Mouse (Mus musculus): ENCODE results near the gene Vma21-ps. TPM values are rescaled to one million over a fixed set of nuclear protein-coding genes. Genes with fewer than 3 reads are reported as not detected.
"Not testable (repeated sequence)": the region's sequence is repeated elsewhere in the genome, so short reads cannot be mapped to it uniquely, and the experiment has no call there.

The Vma21-ps gene
- not detected in 2 replicates for polyA plus RNA-seq (2014; fragmentation: Nextera tagmentation; extraction: Ambion mirVana)

DNA sequence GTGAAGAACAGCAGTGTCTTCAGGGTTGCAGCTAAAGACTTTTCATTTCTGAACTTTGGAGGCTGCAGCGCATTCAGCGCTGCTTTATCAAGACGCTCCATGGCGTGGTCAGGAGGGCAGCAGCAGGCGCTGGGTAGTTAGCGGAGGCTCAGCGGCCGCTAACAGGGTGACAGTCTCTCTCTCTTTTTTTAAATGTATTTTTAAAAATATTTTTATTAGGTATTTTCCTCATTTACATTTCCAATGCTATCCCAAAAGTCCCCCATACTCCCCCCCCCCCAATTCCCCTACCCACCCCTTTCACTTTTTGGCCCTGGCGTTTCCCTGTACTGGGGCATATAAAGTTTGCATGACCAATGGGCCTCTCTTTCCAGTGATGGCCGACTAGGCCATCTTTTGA is at the start of gene Vma21-ps:
TSS of gene Vma21-ps (minus strand) at position 101 of the 400 bp plus-strand sequence.
- H3K27ac ChIP-seq (ENCODE audit: low read depth, low read length); H3K36me3 ChIP-seq (ENCODE audit: control insufficient read depth, insufficient read depth, low read length); H3K4me2 ChIP-seq; H3K4me1 ChIP-seq (ENCODE audit: control insufficient read depth, insufficient read depth, low read length); DNase-seq (ENCODE audit: low spot score, missing footprints); H3K4me3 ChIP-seq (ENCODE audit: low read depth, low read length); H3K9me3 ChIP-seq (ENCODE audit: control insufficient read depth, low read length); H3K9ac ChIP-seq (ENCODE audit: low read length); ATAC-seq (ENCODE audit: low FRiP score); H3K27me3 ChIP-seq (ENCODE audit: control insufficient read depth, insufficient read depth, low read length): not testable (repeated sequence)
- WGBS, result 96% methylated on average over 10 of the region's 10 CpGs

DNA sequence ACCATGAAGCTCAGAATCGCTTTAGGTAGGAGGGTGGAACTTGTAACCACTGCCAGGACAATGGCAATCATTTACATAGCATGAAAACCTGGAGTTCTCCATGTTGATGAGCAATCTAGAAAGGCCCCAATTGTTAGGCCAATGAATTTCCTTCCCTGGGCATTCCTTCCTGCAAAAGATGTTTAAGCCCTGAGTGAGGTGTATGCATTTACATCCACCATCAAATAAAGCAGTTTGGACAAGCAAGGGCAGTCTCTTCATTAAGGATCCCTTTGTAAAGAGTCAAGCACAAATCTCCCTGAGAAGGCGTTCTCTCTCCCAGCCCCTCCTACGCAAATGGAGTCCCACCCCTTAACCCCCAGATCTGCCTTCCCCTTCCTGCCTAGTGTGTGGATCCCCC is 46.0 kb upstream of the Vma21-ps start:
- no peaks in the 10 kb centered on the region for H3K4me1 ChIP-seq (ENCODE audit: control insufficient read depth, insufficient read depth, low read length)
- H3K9ac ChIP-seq (ENCODE audit: low read length), result no peak overlapping the region
- H3K4me2 ChIP-seq, result no peak overlapping the region
- H3K27ac ChIP-seq (ENCODE audit: low read depth, low read length), result no peak overlapping the region
- H3K27me3 ChIP-seq (ENCODE audit: control insufficient read depth, insufficient read depth, low read length), result no peaks in the 10 kb centered on the region
- no peaks in the 10 kb centered on the region for H3K36me3 ChIP-seq (ENCODE audit: control insufficient read depth, insufficient read depth, low read length)
- WGBS, result 79% methylated on average over 3 of the region's 3 CpGs
- no peak overlapping the region for H3K4me3 ChIP-seq (ENCODE audit: low read depth, low read length)
- ATAC-seq (ENCODE audit: low FRiP score) (no peak), DNase-seq (ENCODE audit: low spot score, missing footprints) (no peak)
- no peaks in the 10 kb centered on the region for H3K9me3 ChIP-seq (ENCODE audit: control insufficient read depth, low read length)

DNA sequence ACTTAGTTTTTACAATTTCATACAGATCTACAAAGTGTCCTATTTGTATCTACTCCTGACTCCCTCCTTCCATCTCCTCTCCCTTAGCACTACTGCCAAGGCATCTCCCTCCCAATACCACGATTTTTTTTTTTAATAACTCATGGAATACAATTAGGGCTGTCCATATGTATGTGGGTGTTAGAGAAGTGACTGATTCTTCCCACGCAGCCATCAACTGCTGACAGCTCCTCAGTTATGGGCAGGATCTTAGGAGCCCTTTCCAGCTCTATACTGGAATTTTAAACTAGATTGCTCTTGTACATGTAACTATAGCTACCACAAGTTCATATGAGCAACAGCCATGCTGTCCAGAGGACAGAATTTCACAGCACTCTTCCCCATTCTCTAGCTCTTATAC is 33.6 kb upstream of the Vma21-ps start:
- no peaks in the 10 kb centered on the region for H3K27me3 ChIP-seq (ENCODE audit: control insufficient read depth, insufficient read depth, low read length)
- no peak overlapping the region for H3K27ac ChIP-seq (ENCODE audit: low read depth, low read length)
- no peak overlapping the region for H3K9ac ChIP-seq (ENCODE audit: low read length)
- no peak overlapping the region for H3K4me3 ChIP-seq (ENCODE audit: low read depth, low read length)
- no peak overlapping the region for H3K4me2 ChIP-seq
- ATAC-seq (ENCODE audit: low FRiP score) (no peak), DNase-seq (ENCODE audit: low spot score, missing footprints) (no peak)
- no peaks in the 10 kb centered on the region for H3K9me3 ChIP-seq (ENCODE audit: control insufficient read depth, low read length)
- H3K4me1 ChIP-seq (ENCODE audit: control insufficient read depth, insufficient read depth, low read length), result no peaks in the 10 kb centered on the region
- H3K36me3 ChIP-seq (ENCODE audit: control insufficient read depth, insufficient read depth, low read length), result no peaks in the 10 kb centered on the region
- WGBS, result 74% methylated on average over 2 of the region's 2 CpGs

DNA sequence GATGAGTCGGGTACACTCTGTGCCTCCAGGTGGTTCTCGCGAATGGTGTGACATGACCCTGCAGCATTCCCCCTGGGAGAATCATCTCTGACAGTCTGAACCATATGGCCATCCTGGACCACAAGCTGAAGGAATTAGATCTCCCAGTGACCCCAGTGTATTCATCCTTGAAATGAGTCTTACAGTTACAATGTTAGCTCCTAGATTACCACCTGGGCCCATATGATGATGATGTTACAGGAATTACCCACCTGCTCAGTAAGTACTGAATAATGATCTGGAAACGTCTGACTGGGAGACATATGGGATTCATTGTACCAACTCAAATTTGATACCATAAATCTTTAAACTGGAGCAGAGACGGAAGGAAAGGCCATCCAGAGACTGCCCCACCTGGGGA is 29.4 kb upstream of the Vma21-ps start:
- no peak for DNase-seq (ENCODE audit: low spot score, missing footprints)
- Histone ChIP-seq H3K36me3 (ENCODE audit: control insufficient read depth, insufficient read depth, low read length) (no peaks in the 10 kb centered on the region), H3K4me3 (ENCODE audit: low read depth, low read length) (no peak overlapping the region), H3K27me3 (ENCODE audit: control insufficient read depth, insufficient read depth, low read length) (no peaks in the 10 kb centered on the region), H3K27ac (ENCODE audit: low read depth, low read length) (no peak overlapping the region), H3K9ac (ENCODE audit: low read length) (no peak overlapping the region), H3K4me2 (no peak overlapping the region), H3K9me3 (ENCODE audit: control insufficient read depth, low read length) (no peaks in the 10 kb centered on the region), H3K4me1 (ENCODE audit: control insufficient read depth, insufficient read depth, low read length) (no peaks in the 10 kb centered on the region)
- ATAC-seq (ENCODE audit: low FRiP score), result no peak
- 79% methylated on average over 5 of the region's 5 CpGs for WGBS

DNA sequence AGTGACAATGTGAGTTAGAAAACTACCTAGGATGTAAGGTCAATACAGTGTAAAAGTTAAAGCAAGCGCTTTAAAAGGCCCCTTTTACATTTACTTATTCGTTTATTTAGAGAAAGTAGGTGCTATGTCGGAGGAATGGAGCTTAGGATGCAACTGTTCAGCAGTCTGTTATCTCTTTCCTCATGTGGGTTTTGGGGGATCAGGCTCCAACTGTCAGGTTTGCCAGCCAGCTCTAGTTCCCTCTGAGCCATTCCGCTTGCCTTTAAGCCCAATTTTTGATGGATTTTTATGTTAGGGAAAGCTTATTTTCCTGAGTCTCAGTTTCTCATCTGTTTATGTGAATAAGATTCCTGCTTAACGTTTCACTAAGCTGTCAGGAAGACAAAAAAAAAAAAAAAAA is 22.3 kb upstream of the Vma21-ps start:
- H3K4me1 ChIP-seq (ENCODE audit: control insufficient read depth, insufficient read depth, low read length), result no peaks in the 10 kb centered on the region
- H3K27ac ChIP-seq (ENCODE audit: low read depth, low read length), result no peak overlapping the region
- ATAC-seq (ENCODE audit: low FRiP score), result no peak
- DNase-seq (ENCODE audit: low spot score, missing footprints), result no peak
- no peaks in the 10 kb centered on the region for H3K36me3 ChIP-seq (ENCODE audit: control insufficient read depth, insufficient read depth, low read length)
- WGBS, result 91% methylated on average over 5 of the region's 5 CpGs
- no peak overlapping the region for H3K9ac ChIP-seq (ENCODE audit: low read length)
- no peaks in the 10 kb centered on the region for H3K27me3 ChIP-seq (ENCODE audit: control insufficient read depth, insufficient read depth, low read length)
- H3K4me2 ChIP-seq, result no peak overlapping the region
- no peak overlapping the region for H3K4me3 ChIP-seq (ENCODE audit: low read depth, low read length)
- no peaks in the 10 kb centered on the region for H3K9me3 ChIP-seq (ENCODE audit: control insufficient read depth, low read length)

DNA sequence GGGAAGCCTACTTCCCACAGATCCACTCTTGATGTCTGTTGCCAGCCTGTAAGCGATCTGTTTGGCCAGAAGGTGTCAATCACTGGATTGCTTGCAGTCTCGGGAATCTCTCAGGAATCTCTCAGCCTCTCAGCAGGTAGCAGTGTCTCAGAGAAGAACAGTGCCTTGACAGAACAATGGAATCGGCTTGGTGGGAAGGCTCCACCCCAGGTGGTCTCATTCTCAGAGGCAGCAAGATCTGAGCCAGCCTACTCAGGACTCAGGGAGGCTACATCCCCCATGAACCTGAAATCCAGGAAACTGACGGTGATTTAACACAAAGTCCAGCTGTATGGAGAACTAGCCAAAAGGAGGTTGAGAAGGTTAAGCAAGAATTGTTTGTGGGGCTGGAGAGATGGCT is 20.5 kb upstream of the Vma21-ps start:
- no peaks in the 10 kb centered on the region for H3K4me1 ChIP-seq (ENCODE audit: control insufficient read depth, insufficient read depth, low read length)
- H3K4me3 ChIP-seq (ENCODE audit: low read depth, low read length), result no peak overlapping the region
- no peak overlapping the region for H3K27ac ChIP-seq (ENCODE audit: low read depth, low read length)
- no peaks in the 10 kb centered on the region for H3K27me3 ChIP-seq (ENCODE audit: control insufficient read depth, insufficient read depth, low read length)
- H3K4me2 ChIP-seq, result no peak overlapping the region
- ATAC-seq (ENCODE audit: low FRiP score), result no peak
- WGBS, result 6% methylated on average over 4 of the region's 4 CpGs
- no peak for DNase-seq (ENCODE audit: low spot score, missing footprints)
- no peak overlapping the region for H3K9ac ChIP-seq (ENCODE audit: low read length)
- no peaks in the 10 kb centered on the region for H3K36me3 ChIP-seq (ENCODE audit: control insufficient read depth, insufficient read depth, low read length)
- H3K9me3 ChIP-seq (ENCODE audit: control insufficient read depth, low read length), result no peaks in the 10 kb centered on the region

DNA sequence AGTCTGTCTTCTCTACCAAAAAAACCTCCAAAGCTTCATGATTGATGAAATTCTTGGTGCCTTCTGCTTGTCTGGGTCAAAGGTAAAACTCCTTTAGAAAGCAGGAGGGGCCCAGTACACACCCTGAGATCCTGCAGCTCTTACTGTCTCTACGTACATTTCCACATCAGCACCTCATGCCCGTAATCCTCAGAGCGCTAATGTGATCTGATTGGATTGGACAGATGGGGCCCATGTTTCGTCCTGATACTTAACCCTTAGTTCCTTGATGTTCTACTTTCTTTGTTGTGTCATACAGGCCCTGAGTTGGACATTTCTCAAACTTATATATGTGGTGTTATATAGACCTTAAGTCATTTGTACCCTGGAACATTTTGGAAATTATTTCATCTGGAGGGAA is 9.6 kb downstream of the Vma21-ps start:
- WGBS, result 91% methylated on average over 4 of the region's 4 CpGs
- peaks cover 3% of the 10 kb centered on the region; the same call in 1 of the 2 replicates for H3K36me3 ChIP-seq (ENCODE audit: control insufficient read depth, insufficient read depth, low read length)

DNA sequence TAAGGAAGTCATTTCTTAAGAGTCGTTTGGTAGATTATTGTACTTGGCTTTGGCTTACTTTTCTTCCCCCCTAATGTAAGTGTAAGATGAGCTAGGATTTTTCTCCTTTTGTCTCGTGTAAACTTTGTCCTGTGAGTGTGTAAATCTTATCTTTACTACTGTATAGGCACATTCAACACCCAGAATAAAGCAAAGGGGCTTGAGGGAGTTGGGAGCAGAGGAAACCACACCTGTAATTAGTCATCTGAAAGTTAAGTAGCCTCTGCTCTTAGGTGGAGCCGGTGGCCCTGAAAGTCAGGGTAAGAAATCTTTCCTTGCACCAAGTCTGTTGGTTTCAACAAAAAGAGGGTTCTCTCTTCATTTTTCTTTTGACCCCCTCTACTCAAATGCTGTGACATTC is 23.6 kb downstream of the Vma21-ps start:
- H3K36me3 ChIP-seq (ENCODE audit: control insufficient read depth, insufficient read depth, low read length), result peaks cover 10% of the 10 kb centered on the region; the same call in 1 of the 2 replicates

More for the DNA sequence above, 9.6 kb downstream of the Vma21-ps start:
- no peak overlapping the region for H3K4me2 ChIP-seq
- H3K4me3 ChIP-seq (ENCODE audit: low read depth, low read length), result no peak overlapping the region
- no peaks in the 10 kb centered on the region for H3K4me1 ChIP-seq (ENCODE audit: control insufficient read depth, insufficient read depth, low read length)
- no peak overlapping the region for H3K27ac ChIP-seq (ENCODE audit: low read depth, low read length)
- H3K9ac ChIP-seq (ENCODE audit: low read length), result no peak overlapping the region
- H3K9me3 ChIP-seq (ENCODE audit: control insufficient read depth, low read length), result no peaks in the 10 kb centered on the region
- DNase-seq (ENCODE audit: low spot score, missing footprints), result no peak
- no peaks in the 10 kb centered on the region for H3K27me3 ChIP-seq (ENCODE audit: control insufficient read depth, insufficient read depth, low read length)
- no peak for ATAC-seq (ENCODE audit: low FRiP score)

DNA sequence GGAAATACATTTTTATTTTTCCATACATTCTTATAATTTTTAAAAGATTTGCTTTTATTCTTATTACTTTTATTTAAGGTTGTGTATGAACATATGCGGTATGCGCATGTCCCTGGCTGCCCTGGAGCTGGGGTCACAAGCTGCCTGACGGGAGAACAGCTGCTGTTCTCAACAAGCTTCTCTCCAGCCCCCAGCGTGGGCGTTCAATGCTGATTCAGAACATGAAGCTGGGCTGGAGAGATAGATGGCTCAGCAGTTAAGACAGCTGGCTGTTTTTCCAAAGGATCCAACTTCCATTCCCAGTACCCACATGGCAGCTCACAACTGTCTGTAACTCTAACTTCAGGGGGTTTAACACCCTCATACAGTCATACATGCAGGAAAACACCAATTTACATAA is 35.7 kb downstream of the Vma21-ps start:
- WGBS, result 91% methylated on average over 5 of the region's 5 CpGs

More for the DNA sequence above, 23.6 kb downstream of the Vma21-ps start:
- Histone ChIP-seq H3K4me2 (no peak overlapping the region), H3K27me3 (ENCODE audit: control insufficient read depth, insufficient read depth, low read length) (no peaks in the 10 kb centered on the region), H3K4me3 (ENCODE audit: low read depth, low read length) (no peak overlapping the region), H3K4me1 (ENCODE audit: control insufficient read depth, insufficient read depth, low read length) (no peaks in the 10 kb centered on the region), H3K27ac (ENCODE audit: low read depth, low read length) (no peak overlapping the region), H3K9ac (ENCODE audit: low read length) (no peak overlapping the region), H3K9me3 (ENCODE audit: control insufficient read depth, low read length) (no peaks in the 10 kb centered on the region)
- no peak for ATAC-seq (ENCODE audit: low FRiP score)
- 94% methylated on average over 3 of the region's 3 CpGs for WGBS
- DNase-seq (ENCODE audit: low spot score, missing footprints), result no peak

DNA sequence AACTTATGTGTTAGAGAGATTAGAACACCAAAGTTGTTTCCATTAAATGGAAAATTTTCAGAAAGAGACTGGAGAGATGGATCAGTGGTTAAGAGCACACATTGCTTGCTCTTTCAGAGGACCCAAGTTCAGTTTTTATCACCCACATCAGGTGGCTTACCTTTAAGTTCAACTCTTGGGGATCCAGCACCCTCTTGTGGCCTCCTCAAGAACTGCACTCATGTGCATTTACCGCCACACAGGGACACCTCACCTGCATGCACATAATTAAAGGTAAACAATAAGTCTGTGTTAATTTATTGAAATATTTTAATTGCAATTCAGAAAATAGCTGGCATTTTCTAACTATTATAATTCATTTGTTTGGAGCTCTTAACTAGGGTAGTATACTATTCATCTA is 37.3 kb downstream of the Vma21-ps start:
- no peak for ATAC-seq (ENCODE audit: low FRiP score)
- peaks cover 9% of the 10 kb centered on the region for H3K36me3 ChIP-seq (ENCODE audit: control insufficient read depth, insufficient read depth, low read length)
- WGBS, result 94% methylated on average over 1 of the region's 1 CpGs

More for the DNA sequence above, 35.7 kb downstream of the Vma21-ps start:
- no peak for ATAC-seq (ENCODE audit: low FRiP score)
- no peak for DNase-seq (ENCODE audit: low spot score, missing footprints)
- H3K4me3 ChIP-seq (ENCODE audit: low read depth, low read length), result no peak overlapping the region
- H3K4me1 ChIP-seq (ENCODE audit: control insufficient read depth, insufficient read depth, low read length), result no peaks in the 10 kb centered on the region
- no peaks in the 10 kb centered on the region for H3K27me3 ChIP-seq (ENCODE audit: control insufficient read depth, insufficient read depth, low read length)
- H3K9me3 ChIP-seq (ENCODE audit: control insufficient read depth, low read length), result no peaks in the 10 kb centered on the region
- H3K9ac ChIP-seq (ENCODE audit: low read length), result no peak overlapping the region
- H3K4me2 ChIP-seq, result no peak overlapping the region
- no peak overlapping the region for H3K27ac ChIP-seq (ENCODE audit: low read depth, low read length)
- peaks cover 9% of the 10 kb centered on the region for H3K36me3 ChIP-seq (ENCODE audit: control insufficient read depth, insufficient read depth, low read length)

More for the DNA sequence above, 37.3 kb downstream of the Vma21-ps start:
- no peak overlapping the region for H3K4me2 ChIP-seq
- no peak for DNase-seq (ENCODE audit: low spot score, missing footprints)
- no peaks in the 10 kb centered on the region for H3K27me3 ChIP-seq (ENCODE audit: control insufficient read depth, insufficient read depth, low read length)
- no peak overlapping the region for H3K4me3 ChIP-seq (ENCODE audit: low read depth, low read length)
- no peaks in the 10 kb centered on the region for H3K9me3 ChIP-seq (ENCODE audit: control insufficient read depth, low read length)
- no peak overlapping the region for H3K27ac ChIP-seq (ENCODE audit: low read depth, low read length)
- no peak overlapping the region for H3K9ac ChIP-seq (ENCODE audit: low read length)
- H3K4me1 ChIP-seq (ENCODE audit: control insufficient read depth, insufficient read depth, low read length), result no peaks in the 10 kb centered on the region
